Mouse (Mus musculus) olfactory bulb, adult 2 months (tissue): ENCODE results near the gene Ephb2. TPM values are rescaled to one million over a fixed set of nuclear protein-coding genes. Genes with fewer than 3 reads are reported as not detected.

Experiments used
- H3K27ac ChIP-seq: fragments of 200-500 bp; 2 replicates; pipeline ENCODE4 v1.5.1; 2012; ENCODE audit warnings: low read depth, low read length; ENCODE audit not compliant: insufficient read depth
- H3K4me1 ChIP-seq: fragments of 200-500 bp; 2 replicates; pipeline ENCODE4 v1.6.1; 2012; ENCODE audit warnings: low read length; ENCODE audit not compliant: control insufficient read depth, insufficient read depth
- H3K4me3 ChIP-seq: fragments of 200-500 bp; 2 replicates; pipeline ENCODE4 v1.5.1; 2012; ENCODE audit warnings: mild to moderate bottlenecking, low read depth, low read length, moderate library complexity; ENCODE audit not compliant: insufficient read depth
- CTCF ChIP-seq: fragments of 200-500 bp; IDR thresholded peaks from 2 replicates; pipeline ENCODE4 v1.5.1; 2012; ENCODE audit warnings: low read depth, mild to moderate bottlenecking, low read length, moderate library complexity; ENCODE audit not compliant: insufficient read depth
- POLR2A ChIP-seq: fragments of 200-500 bp; IDR thresholded peaks from 2 replicates; pipeline ENCODE4 v1.6.1; 2012; ENCODE audit warnings: mild to moderate bottlenecking, low read depth, low read length, moderate library complexity; ENCODE audit not compliant: insufficient read depth
- WGBS: fragments of 180-500 bp; shearing (Covaris S2); methylation state at CpG from one replicate; pipeline ENCODE4 v1.1.7; 2018; 5-methylcytosine and 5-hydroxymethylcytosine counted together
- polyA plus RNA-seq: library from polyadenylated mRNA; stranded (reverse); fragments of >200 nt; gene quantifications from 2 replicates; pipeline ENCODE4 v1.2.4, GENCODE M21; 2012; ENCODE audit warnings: low replicate concordance; ENCODE audit not compliant: missing spikeins, insufficient read depth, insufficient read length

The Ephb2 gene
- polyA plus RNA-seq, 1 experiment = not detected

- H3K4me1 ChIP-seq = peaks cover 7% of the 10 kb centered on the region
- 62% methylated on average over 7 of the region's 7 CpGs for WGBS
- no peak overlapping the region for H3K27ac ChIP-seq
These were observed 237.4 kb downstream of the Ephb2 start for GRCm38 (mm10) chr4:136598268-136598876.

More at GRCm38 (mm10) chr4:136598268-136598876, 237.4 kb downstream of the Ephb2 start:
- no peak for TF ChIP-seq POLR2A
- TF ChIP-seq CTCF = no peak
- H3K4me3 ChIP-seq = no peak overlapping the region

Other genes starting within 250 kb of the Ephb2 start
- not detected in 2 replicates for gene Kdm1a, start 233.3 kb downstream of the Ephb2 start, polyA plus RNA-seq
- not detected in 2 replicates for gene Tex46, start 225.6 kb downstream of the Ephb2 start, polyA plus RNA-seq
- not detected in 2 replicates for gene Lactbl1, start 213.4 kb downstream of the Ephb2 start, polyA plus RNA-seq
- not detected in 2 replicates for gene C1qb, start 50.2 kb upstream of the Ephb2 start, polyA plus RNA-seq
- not detected in 2 replicates for gene C1qc, start 57.1 kb upstream of the Ephb2 start, polyA plus RNA-seq
- not detected in 2 replicates for gene C1qa, start 62.8 kb upstream of the Ephb2 start, polyA plus RNA-seq
- gene Epha8, start 120.8 kb upstream of the Ephb2 start, polyA plus RNA-seq = not detected in 2 replicates
- not detected in 2 replicates for gene Zbtb40, start 212.8 kb upstream of the Ephb2 start, polyA plus RNA-seq